Mouse (Mus musculus): ENCODE measurements at regions not wholly inside any gene's neighbourhood (a gene's known extent, or its start where the extent isn't known, plus 50 kb on each side); places are given as distances from the start of the nearest gene placed in this dataset.
"Not testable (repeated sequence)": the region's sequence is repeated elsewhere in the genome, so short reads cannot be mapped to it uniquely, and the experiment has no call there.

- in situ Hi-C loops (cut with MboI, MseI) = not testable (repeated sequence)
Observed at GRCm38 (mm10) chr17:9066633-9067032, 78.5 kb downstream of the 1700010I14Rik start.

GRCm38 (mm10) chr17:9068859-9069602 lies 80.9 kb downstream of the 1700010I14Rik start:
- in situ Hi-C loops (cut with MboI, MseI) = no loop called here

GRCm38 (mm10) chr17:9083629-9084028 lies 95.5 kb downstream of the 1700010I14Rik start:
- in situ Hi-C loops (cut with MboI, MseI) = no loop called here

- in situ Hi-C loops (cut with MboI, MseI) = no loop called here
Observed at GRCm38 (mm10) chr17:9127866-9128265, 139.7 kb downstream of the 1700010I14Rik start.

GRCm38 (mm10) chr17:9145605-9146223 lies 157.6 kb downstream of the 1700010I14Rik start:
- in situ Hi-C loops (cut with MboI, MseI) = no loop called here

GRCm38 (mm10) chr17:9150654-9151053 lies 162.5 kb downstream of the 1700010I14Rik start:
- in situ Hi-C loops (cut with MboI, MseI) = no loop called here

GRCm38 (mm10) chr17:9162148-9162547 lies 174.0 kb downstream of the 1700010I14Rik start:
- in situ Hi-C loops (cut with MboI, MseI) = no loop called here

GRCm38 (mm10) chr17:9162676-9163075 lies 174.5 kb downstream of the 1700010I14Rik start:
- in situ Hi-C loops (cut with MboI, MseI) = no loop called here

GRCm38 (mm10) chr17:9163285-9163684 lies 175.2 kb downstream of the 1700010I14Rik start:
- in situ Hi-C loops (cut with MboI, MseI) = no loop called here

- in situ Hi-C loops (cut with MboI, MseI) = no loop called here
Observed at GRCm38 (mm10) chr17:9164501-9164900, 176.4 kb downstream of the 1700010I14Rik start.

GRCm38 (mm10) chr17:9167161-9167560 lies 179.0 kb downstream of the 1700010I14Rik start:
- in situ Hi-C loops (cut with MboI, MseI) = no loop called here

GRCm38 (mm10) chr17:9167571-9168201 lies 179.6 kb downstream of the 1700010I14Rik start:
- in situ Hi-C loops (cut with MboI, MseI) = no loop called here

- in situ Hi-C loops (cut with MboI, MseI) = no loop called here
Observed at GRCm38 (mm10) chr17:9168411-9168810, 180.3 kb downstream of the 1700010I14Rik start.

GRCm38 (mm10) chr17:9169371-9169770 lies 181.2 kb downstream of the 1700010I14Rik start:
- in situ Hi-C loops (cut with MboI, MseI) = no loop called here

GRCm38 (mm10) chr17:9197160-9197559 lies 209.0 kb downstream of the 1700010I14Rik start:
- in situ Hi-C loops (cut with MboI, MseI) = no loop called here

- in situ Hi-C loops (cut with MboI, MseI) = no loop called here
Observed at GRCm38 (mm10) chr17:9200386-9200785, 212.3 kb downstream of the 1700010I14Rik start.

- in situ Hi-C loops (cut with MboI, MseI) = no loop called here
Observed at GRCm38 (mm10) chr17:9202496-9202895, 214.4 kb downstream of the 1700010I14Rik start.

- in situ Hi-C loops (cut with MboI, MseI) = no loop called here
Observed at GRCm38 (mm10) chr17:9210626-9211025, 211.2 kb upstream of the Gm17728 start.

GRCm38 (mm10) chr17:9223097-9223496 lies 198.8 kb upstream of the Gm17728 start:
- in situ Hi-C loops (cut with MboI, MseI) = no loop called here

GRCm38 (mm10) chr17:9227872-9228575 lies 193.8 kb upstream of the Gm17728 start:
- in situ Hi-C loops (cut with MboI, MseI) = no loop called here

GRCm38 (mm10) chr17:9235141-9235571 lies 186.7 kb upstream of the Gm17728 start:
- in situ Hi-C loops (cut with MboI, MseI) = no loop called here

GRCm38 (mm10) chr17:9258646-9259170 lies 163.2 kb upstream of the Gm17728 start:
- in situ Hi-C loops (cut with MboI, MseI) = no loop called here
